Mouse (Mus musculus) hindbrain, embryonic 16.5 days (tissue): Measurements from ENCODE around the gene Clec4d. TPM values are rescaled to one million over a fixed set of nuclear protein-coding genes. Genes with fewer than 3 reads are reported as not detected.
"Not testable (repeated sequence)": the region's sequence is repeated elsewhere in the genome, so short reads cannot be mapped to it uniquely, and the experiment has no call there.

Experiments used
- ATAC-seq: fragments of 200-750 bp; cut with Nextera tagmentation; 2 replicates; pipeline ENCODE4 v1.8.0; 2017; ENCODE audit warnings: moderate TSS enrichment, moderate library complexity
- H3K27ac ChIP-seq: fragments of 300-500 bp; sonication (generic); 2 replicates; pipeline ENCODE4 v1.5.1; 2014; ENCODE audit warnings: low read depth, mild to moderate bottlenecking, control low read depth, low read length, moderate library complexity
- H3K27me3 ChIP-seq: fragments of 300-500 bp; sonication (generic); replicated peaks from 2 replicates; pipeline ENCODE4 v1.6.1; 2014; ENCODE audit warnings: low read length; ENCODE audit not compliant: control insufficient read depth, insufficient read depth
- H3K36me3 ChIP-seq: fragments of 300-500 bp; sonication (generic); 2 replicates; pipeline ENCODE4 v1.6.1; 2014; ENCODE audit warnings: mild to moderate bottlenecking, low read length, moderate library complexity, mixed read lengths; ENCODE audit not compliant: control insufficient read depth, insufficient read depth
- H3K4me1 ChIP-seq: fragments of 300-500 bp; sonication (generic); 2 replicates; pipeline ENCODE4 v1.6.1; 2014; ENCODE audit warnings: low read depth, low read length; ENCODE audit not compliant: control insufficient read depth, insufficient read depth
- H3K4me2 ChIP-seq: fragments of 300-500 bp; sonication (generic); 2 replicates; pipeline ENCODE4 v1.6.1; 2014; ENCODE audit warnings: mild to moderate bottlenecking, low read length, control low read depth, moderate library complexity
- H3K4me3 ChIP-seq: fragments of 300-500 bp; sonication (generic); 2 replicates; pipeline ENCODE4 v1.5.1; 2014; ENCODE audit warnings: mild to moderate bottlenecking, low read length, control low read depth, moderate library complexity
- H3K9ac ChIP-seq: fragments of 300-500 bp; sonication (generic); 2 replicates; pipeline ENCODE4 v1.6.1; 2014; ENCODE audit warnings: low read depth, mild to moderate bottlenecking, control low read depth, low read length, moderate library complexity
- H3K9me3 ChIP-seq: fragments of 300-500 bp; sonication (generic); 2 replicates; pipeline ENCODE4 v1.6.1; 2014; ENCODE audit warnings: mild to moderate bottlenecking, low read length, moderate library complexity; ENCODE audit not compliant: control insufficient read depth
- WGBS: fragments of 180-500 bp; shearing (Covaris S2); extraction: QIAGEN DNeasy Blood & Tissue Kit; methylation state at CpG from one replicate; pipeline ENCODE4 v1.1.7; 2014; 5-methylcytosine and 5-hydroxymethylcytosine counted together
- polyA plus RNA-seq: library from polyadenylated mRNA; unstranded; fragments of >200 nt; fragmentation: Nextera tagmentation; extraction: Ambion mirVana; gene quantifications from 2 replicates; pipeline ENCODE4 v1.2.1, GENCODE M21; 2015

The Clec4d gene
- not detected in 2 replicates for polyA plus RNA-seq

GRCm38 (mm10) chr6:123261555-123262161 lies at the start of gene Clec4d:
Clec4d (plus strand) TSS chr6:123262111.
- WGBS = 78% methylated on average over 4 of the region's 4 CpGs
- Histone ChIP-seq H3K4me2 (no peak within 1 kb of the TSS), H3K9me3 (no peaks in the 10 kb centered on the region; the same call in 1 of the 2 replicates), H3K9ac (no peak within 1 kb of the TSS), H3K36me3 (no peaks in the 10 kb centered on the region), H3K4me3 (no peak within 1 kb of the TSS), H3K27ac (no peak within 1 kb of the TSS), H3K4me1 (no peaks in the 10 kb centered on the region), H3K27me3 (no peaks in the 10 kb centered on the region)
- ATAC-seq = no peak

- ATAC-seq = no peak
- H3K9me3 ChIP-seq = no peaks in the 10 kb centered on the region
- no peak overlapping the region for H3K9ac ChIP-seq
- H3K4me2 ChIP-seq = no peak overlapping the region
- 78% methylated on average over 2 of the region's 2 CpGs for WGBS
- no peaks in the 10 kb centered on the region for H3K27me3 ChIP-seq
- no peaks in the 10 kb centered on the region for H3K36me3 ChIP-seq
- no peaks in the 10 kb centered on the region for H3K4me1 ChIP-seq
- no peak overlapping the region for H3K4me3 ChIP-seq
- no peak overlapping the region for H3K27ac ChIP-seq
Measured at GRCm38 (mm10) chr6:123227519-123228166, 34.3 kb upstream of the Clec4d start.

DNA sequence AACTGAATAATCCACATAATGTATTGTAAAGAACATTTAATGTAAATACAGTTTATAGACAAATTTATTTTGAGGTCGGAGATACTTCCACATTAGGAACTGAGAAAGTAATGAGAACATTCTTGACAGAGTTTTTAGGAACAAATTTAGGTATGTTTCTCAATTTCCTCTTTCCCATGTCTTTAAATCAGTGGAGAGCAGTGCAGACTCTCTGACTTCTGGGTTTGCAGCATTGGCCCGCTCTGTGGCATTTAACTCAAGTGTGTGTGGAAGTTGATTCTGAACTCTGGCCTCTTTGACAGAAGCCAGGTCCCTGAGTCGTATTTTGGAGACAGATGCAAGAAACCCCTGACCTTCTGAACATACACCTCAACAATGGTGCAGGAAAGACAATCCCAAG lies 32.3 kb upstream of the Clec4d start, which contains the start of gene Clec4n:
TSS of gene Clec4n (plus strand) at position 200 of the 400 bp plus-strand sequence.
- no peaks in the 10 kb centered on the region for H3K9me3 ChIP-seq

GRCm38 (mm10) chr6:123231149-123231548 lies 30.8 kb upstream of the Clec4d start:
- Histone ChIP-seq H3K4me2 (no peak overlapping the region), H3K4me3 (no peak overlapping the region), H3K9me3 (no peaks in the 10 kb centered on the region), H3K27ac (no peak overlapping the region), H3K9ac (no peak overlapping the region), H3K27me3 (no peaks in the 10 kb centered on the region), H3K36me3 (no peaks in the 10 kb centered on the region), H3K4me1 (no peaks in the 10 kb centered on the region)
- WGBS = 68% methylated on average over 2 of the region's 2 CpGs
- no peak for ATAC-seq

More for the DNA sequence above, 32.3 kb upstream of the Clec4d start, which contains the start of gene Clec4n:
- Histone ChIP-seq H3K4me1 (no peaks in the 10 kb centered on the region), H3K27ac (no peak within 1 kb of the TSS), H3K36me3 (no peaks in the 10 kb centered on the region), H3K9ac (no peak within 1 kb of the TSS), H3K27me3 (no peaks in the 10 kb centered on the region), H3K4me2 (no peak within 1 kb of the TSS), H3K4me3 (no peak within 1 kb of the TSS)
- no peak for ATAC-seq
- WGBS = 74% methylated on average over 3 of the region's 3 CpGs

GRCm38 (mm10) chr6:123237582-123237981 lies 24.3 kb upstream of the Clec4d start:
- no peaks in the 10 kb centered on the region for H3K4me1 ChIP-seq
- no peak overlapping the region for H3K27ac ChIP-seq
- no peaks in the 10 kb centered on the region for H3K36me3 ChIP-seq
- no peaks in the 10 kb centered on the region for H3K27me3 ChIP-seq
- ATAC-seq = no peak
- no peaks in the 10 kb centered on the region for H3K9me3 ChIP-seq
- no peak overlapping the region for H3K9ac ChIP-seq
- no peak overlapping the region for H3K4me3 ChIP-seq
- no peak overlapping the region for H3K4me2 ChIP-seq

DNA sequence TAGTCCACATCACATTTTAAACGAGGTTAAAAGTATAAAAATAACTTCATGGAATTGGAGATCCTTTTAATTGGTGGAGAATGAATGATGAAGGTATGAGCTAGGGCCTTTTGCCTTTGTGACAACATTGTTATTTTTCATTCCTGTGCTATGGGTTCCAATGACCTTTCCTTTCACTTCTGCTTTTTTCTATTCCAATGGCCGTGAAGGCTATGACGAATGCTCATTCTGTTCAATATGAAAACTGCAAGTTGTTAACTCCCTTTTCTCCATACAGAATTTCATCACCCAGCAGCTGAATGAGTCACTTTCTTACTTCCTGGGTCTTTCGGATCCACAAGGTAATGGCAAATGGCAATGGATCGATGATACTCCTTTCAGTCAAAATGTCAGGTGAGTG lies 17.7 kb upstream of the Clec4d start:
- H3K4me1 ChIP-seq = no peaks in the 10 kb centered on the region
- H3K27ac ChIP-seq = no peak overlapping the region
- no peak for ATAC-seq
- 89% methylated on average over 5 of the region's 5 CpGs for WGBS
- H3K9ac ChIP-seq = no peak overlapping the region
- H3K9me3 ChIP-seq = no peaks in the 10 kb centered on the region
- H3K4me3 ChIP-seq = no peak overlapping the region
- no peaks in the 10 kb centered on the region for H3K36me3 ChIP-seq
- H3K27me3 ChIP-seq = no peaks in the 10 kb centered on the region
- H3K4me2 ChIP-seq = no peak overlapping the region

GRCm38 (mm10) chr6:123248862-123249261 lies 13.0 kb upstream of the Clec4d start:
- not testable (repeated sequence) for H3K36me3 ChIP-seq, ATAC-seq, H3K4me2 ChIP-seq, H3K4me1 ChIP-seq, H3K9me3 ChIP-seq, H3K27ac ChIP-seq, H3K27me3 ChIP-seq, H3K4me3 ChIP-seq, H3K9ac ChIP-seq
- WGBS = 83% methylated on average over 2 of the region's 2 CpGs

DNA sequence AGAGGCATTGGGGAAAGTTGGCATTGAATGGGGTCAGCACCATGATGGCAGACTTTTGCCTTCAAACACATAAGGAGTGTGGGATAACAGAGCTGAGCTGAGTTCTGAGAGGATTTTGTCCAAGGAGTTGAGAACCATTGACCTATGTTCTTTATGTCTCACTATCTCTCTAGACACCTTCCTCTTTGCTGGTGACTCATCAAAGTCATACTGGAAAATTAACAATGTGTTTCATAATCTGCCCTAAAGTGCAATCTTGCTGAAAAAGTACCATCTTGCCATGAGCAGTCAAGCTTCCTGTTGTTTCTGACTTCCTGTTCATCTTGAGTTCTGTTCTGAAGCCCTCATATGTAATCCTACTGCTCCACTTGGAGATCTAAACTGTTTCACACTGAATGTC lies 9.2 kb upstream of the Clec4d start:
- Histone ChIP-seq H3K36me3 (no peaks in the 10 kb centered on the region), H3K4me3 (no peak overlapping the region), H3K9ac (no peak overlapping the region), H3K4me1 (no peaks in the 10 kb centered on the region), H3K4me2 (no peak overlapping the region), H3K27ac (no peak overlapping the region), H3K9me3 (no peaks in the 10 kb centered on the region; the same call in 1 of the 2 replicates), H3K27me3 (no peaks in the 10 kb centered on the region)
- no peak for ATAC-seq

DNA sequence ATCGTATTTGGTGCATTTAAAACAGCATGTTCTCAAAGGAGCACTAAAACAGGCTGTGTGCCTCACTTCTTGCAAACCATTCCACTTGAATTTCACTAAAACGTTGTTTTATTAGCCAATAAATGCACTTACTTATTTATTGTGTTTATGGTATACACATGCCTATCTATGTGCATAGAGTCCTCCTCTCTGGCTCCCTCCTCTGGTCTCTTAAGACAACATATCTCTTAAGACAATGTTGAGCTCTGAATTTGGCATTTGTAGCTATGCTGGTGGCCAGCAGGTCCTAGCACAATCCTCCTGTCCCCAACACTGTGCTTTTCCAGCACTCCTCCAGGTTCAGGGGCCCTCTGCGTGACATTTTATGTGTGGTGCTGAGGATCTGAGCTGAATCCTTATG lies 3.0 kb upstream of the Clec4d start:
- no peak for ATAC-seq
- no peak overlapping the region for H3K4me3 ChIP-seq
- H3K27me3 ChIP-seq = no peaks in the 10 kb centered on the region
- no peaks in the 10 kb centered on the region; the same call in 1 of the 2 replicates for H3K9me3 ChIP-seq
- no peak overlapping the region for H3K9ac ChIP-seq
- H3K4me2 ChIP-seq = no peak overlapping the region
- WGBS = 76% methylated on average over 3 of the region's 3 CpGs
- no peaks in the 10 kb centered on the region for H3K4me1 ChIP-seq
- no peaks in the 10 kb centered on the region for H3K36me3 ChIP-seq
- no peak overlapping the region for H3K27ac ChIP-seq
